Mouse (Mus musculus): Measurements from ENCODE around the gene Ptprn2. TPM values are rescaled to one million over a fixed set of nuclear protein-coding genes. Genes with fewer than 3 reads are reported as not detected.

Gene Ptprn2
- polyA plus RNA-seq, 1 experiment from 2014 or later = 22.1 TPM

GRCm38 (mm10) chr12:117078945-117079344 is 593.4 kb downstream of the Ptprn2 start:
- no peak for ATAC-seq (replicated peaks)
- no peak overlapping the region for H3K27ac ChIP-seq
- peaks cover 10% of the 10 kb centered on the region for H3K4me1 ChIP-seq
- H3K36me3 ChIP-seq (replicated peaks) = no peaks in the 10 kb centered on the region
- 87% methylated on average over 5 of the region's 5 CpGs for WGBS
- no peaks in the 10 kb centered on the region for H3K9me3 ChIP-seq
- no peak overlapping the region for H3K4me2 ChIP-seq
- no peak overlapping the region for H3K9ac ChIP-seq
- no peak overlapping the region for H3K4me3 ChIP-seq
- no peaks in the 10 kb centered on the region for H3K27me3 ChIP-seq (replicated peaks)

DNA sequence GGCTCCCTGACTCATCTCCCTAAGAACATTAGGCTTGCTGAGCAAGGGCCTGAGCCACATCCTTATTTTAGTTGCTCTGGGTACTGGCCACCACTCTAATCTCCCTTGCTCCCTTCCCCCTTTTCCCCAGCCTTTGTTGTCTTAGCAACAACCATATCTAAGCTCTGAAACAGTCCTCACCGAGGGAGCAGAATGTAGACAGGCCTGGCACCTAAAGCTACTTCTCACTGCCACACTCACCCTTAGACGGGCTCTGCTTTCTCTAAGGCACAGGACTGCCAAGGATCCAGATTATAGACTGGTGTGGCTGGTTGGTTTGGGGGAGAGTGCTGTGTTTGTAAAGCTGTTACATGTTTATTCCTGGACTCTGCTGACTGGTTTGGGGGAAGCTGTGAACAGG is 594.2 kb downstream of the Ptprn2 start:
- Histone ChIP-seq H3K9me3 (no peaks in the 10 kb centered on the region), H3K36me3 (replicated peaks) (no peaks in the 10 kb centered on the region), H3K4me1 (peaks cover 18% of the 10 kb centered on the region), H3K9ac (no peak overlapping the region), H3K4me3 (no peak overlapping the region), H3K27me3 (replicated peaks) (no peaks in the 10 kb centered on the region), H3K27ac (no peak overlapping the region), H3K4me2 (no peak overlapping the region)
- ATAC-seq (replicated peaks) = no peak
- 31% methylated on average over 2 of the region's 2 CpGs for WGBS

DNA sequence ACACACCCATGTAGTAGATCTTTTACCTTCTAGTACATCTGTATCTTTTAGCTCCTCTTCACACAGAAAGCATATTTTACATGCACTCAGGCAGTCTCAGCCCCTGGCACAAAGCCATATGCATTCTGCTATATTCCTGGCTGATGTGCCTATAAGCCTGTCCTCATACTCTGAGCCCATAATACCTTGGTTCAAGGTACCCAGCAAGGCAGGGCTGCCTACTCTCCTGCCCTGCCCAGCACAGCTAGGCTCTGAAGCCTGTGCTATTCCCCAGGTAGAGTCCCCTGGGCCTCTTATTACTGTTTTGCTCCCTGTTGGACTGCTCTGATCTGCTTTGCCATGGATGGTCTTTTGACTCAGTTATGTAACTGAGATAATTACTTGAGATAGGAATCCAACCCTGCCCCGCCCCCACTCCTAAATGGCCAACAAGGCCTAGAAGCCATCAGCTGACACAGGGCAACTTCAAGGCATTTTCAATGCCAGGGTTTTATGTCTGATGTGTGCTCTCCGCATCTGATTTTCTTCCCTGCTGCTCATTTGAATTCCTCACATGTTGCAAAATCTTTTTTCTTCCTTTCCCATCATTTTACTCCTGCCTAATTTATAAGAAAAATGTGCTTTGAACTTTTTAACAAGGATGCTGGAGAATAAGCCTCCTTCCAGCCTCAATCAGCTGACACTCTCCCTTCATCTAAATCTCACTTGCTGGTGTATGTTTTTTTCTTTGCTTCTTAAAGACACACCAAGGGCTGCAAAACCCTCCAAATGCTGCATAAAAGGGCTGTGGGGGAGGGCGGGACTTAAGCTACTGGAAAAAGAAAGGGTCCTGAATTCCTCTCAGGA is 598.6 kb downstream of the Ptprn2 start:
- H3K27me3 ChIP-seq (replicated peaks) = no peaks in the 10 kb centered on the region
- no peak overlapping the region for H3K9ac ChIP-seq
- H3K4me3 ChIP-seq = no peak overlapping the region
- H3K4me1 ChIP-seq = peaks cover 28% of the 10 kb centered on the region
- H3K9me3 ChIP-seq = no peaks in the 10 kb centered on the region
- no peak overlapping the region for H3K4me2 ChIP-seq
- ATAC-seq (replicated peaks) = peak; percentile 83
- H3K27ac ChIP-seq = peak overlapping the region; percentile 81
- H3K36me3 ChIP-seq (replicated peaks) = no peaks in the 10 kb centered on the region
- WGBS = 36% methylated on average over 3 of the region's 3 CpGs

GRCm38 (mm10) chr12:117084702-117085409 is 599.3 kb downstream of the Ptprn2 start:
- H3K9ac ChIP-seq = no peak overlapping the region
- no peaks in the 10 kb centered on the region for H3K9me3 ChIP-seq
- no peaks in the 10 kb centered on the region for H3K27me3 ChIP-seq (replicated peaks)
- H3K27ac ChIP-seq = peak overlapping the region; percentile 81
- WGBS = 18% methylated on average over 5 of the region's 5 CpGs
- ATAC-seq (replicated peaks) = peak; percentile 56
- no peaks in the 10 kb centered on the region for H3K36me3 ChIP-seq (replicated peaks)
- H3K4me2 ChIP-seq = no peak overlapping the region
- H3K4me1 ChIP-seq = peaks cover 28% of the 10 kb centered on the region
- H3K4me3 ChIP-seq = no peak overlapping the region

DNA sequence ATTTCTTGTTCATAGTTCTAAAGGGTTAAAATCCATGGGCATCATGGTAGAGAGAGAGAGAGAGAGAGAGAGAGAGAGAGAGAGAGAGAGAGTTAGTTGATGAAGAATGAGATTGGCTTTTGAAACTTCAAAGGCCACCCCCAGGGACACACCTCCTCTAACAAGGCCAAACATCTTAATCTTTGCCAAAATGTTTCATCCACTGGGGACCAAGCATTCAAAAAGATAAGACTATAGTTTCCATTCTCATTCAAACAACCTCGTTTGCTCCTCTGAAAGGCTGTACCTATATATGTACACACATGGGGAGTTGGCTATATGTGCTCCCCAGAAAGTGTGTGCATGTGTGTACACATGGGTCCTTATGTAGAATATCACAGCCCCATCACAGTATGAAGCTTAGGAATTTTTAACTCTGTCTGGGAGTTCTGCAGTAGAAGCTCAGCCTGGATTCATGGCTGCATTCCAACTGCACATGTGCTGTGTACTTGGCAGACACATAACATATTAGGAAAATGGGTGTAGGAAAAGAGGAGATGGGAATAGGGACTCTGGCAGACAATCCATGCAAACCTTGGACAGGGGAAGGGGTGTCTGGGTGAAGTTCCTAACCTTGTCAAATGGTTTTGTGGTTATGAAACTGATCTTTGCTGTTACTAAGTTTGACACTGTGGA is 600.3 kb downstream of the Ptprn2 start:
- 47% methylated on average over 1 of the region's 1 CpGs for WGBS
- ATAC-seq (replicated peaks) = no peak

GRCm38 (mm10) chr12:117092345-117093107 is 607.0 kb downstream of the Ptprn2 start:
- H3K27me3 ChIP-seq (replicated peaks) = no peaks in the 10 kb centered on the region
- H3K4me1 ChIP-seq = no peaks in the 10 kb centered on the region
- H3K9ac ChIP-seq = no peak overlapping the region
- ATAC-seq (replicated peaks) = no peak
- WGBS = 91% methylated on average over 4 of the region's 4 CpGs
- H3K4me2 ChIP-seq = no peak overlapping the region
- no peak overlapping the region for H3K4me3 ChIP-seq
- no peak overlapping the region for H3K27ac ChIP-seq
- H3K36me3 ChIP-seq (replicated peaks) = no peaks in the 10 kb centered on the region
- no peaks in the 10 kb centered on the region for H3K9me3 ChIP-seq

More for the DNA sequence above, 600.3 kb downstream of the Ptprn2 start:
- no peak overlapping the region for H3K4me3 ChIP-seq
- no peaks in the 10 kb centered on the region for H3K36me3 ChIP-seq (replicated peaks)
- H3K4me2 ChIP-seq = no peak overlapping the region
- H3K27me3 ChIP-seq (replicated peaks) = no peaks in the 10 kb centered on the region
- peaks cover 28% of the 10 kb centered on the region for H3K4me1 ChIP-seq
- no peak overlapping the region for H3K27ac ChIP-seq
- no peaks in the 10 kb centered on the region for H3K9me3 ChIP-seq
- no peak overlapping the region for H3K9ac ChIP-seq

DNA sequence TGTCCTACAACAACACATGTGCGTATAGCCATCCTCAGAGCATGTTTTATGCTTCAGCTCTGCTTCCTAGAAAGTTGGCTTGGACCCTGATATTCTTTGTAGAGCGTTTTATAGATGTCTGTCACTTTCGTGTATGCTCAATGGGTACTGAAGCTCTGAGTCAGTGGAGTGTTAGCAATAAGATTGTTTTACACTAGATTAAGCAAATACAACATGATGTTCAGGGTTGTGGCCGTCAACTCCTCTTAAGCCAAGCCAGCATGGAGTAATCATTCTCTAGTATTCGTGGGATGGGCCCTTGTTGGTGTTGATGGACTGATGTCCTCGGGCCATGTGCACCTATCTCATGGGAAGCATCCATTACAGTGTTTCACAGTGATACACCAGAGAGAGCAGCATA is 610.4 kb downstream of the Ptprn2 start:
- ATAC-seq (replicated peaks) = no peak
- no peak overlapping the region for H3K4me3 ChIP-seq
- H3K4me1 ChIP-seq = peaks cover 11% of the 10 kb centered on the region
- H3K27me3 ChIP-seq (replicated peaks) = no peaks in the 10 kb centered on the region
- H3K9ac ChIP-seq = no peak overlapping the region
- H3K27ac ChIP-seq = no peak overlapping the region
- 79% methylated on average over 6 of the region's 6 CpGs for WGBS
- H3K4me2 ChIP-seq = no peak overlapping the region
- H3K36me3 ChIP-seq (replicated peaks) = no peaks in the 10 kb centered on the region
- no peaks in the 10 kb centered on the region for H3K9me3 ChIP-seq

- Histone ChIP-seq H3K9me3 (no peaks in the 10 kb centered on the region), H3K27ac (no peak overlapping the region), H3K4me1 (peaks cover 11% of the 10 kb centered on the region), H3K27me3 (replicated peaks) (no peaks in the 10 kb centered on the region), H3K4me2 (no peak overlapping the region), H3K4me3 (no peak overlapping the region), H3K36me3 (replicated peaks) (no peaks in the 10 kb centered on the region), H3K9ac (no peak overlapping the region)
- ATAC-seq (replicated peaks) = no peak
Measured at GRCm38 (mm10) chr12:117098295-117098694, 612.8 kb downstream of the Ptprn2 start.

- ATAC-seq (replicated peaks) = peak; percentile 19
- Histone ChIP-seq H3K36me3 (replicated peaks) (no peaks in the 10 kb centered on the region), H3K4me3 (no peak overlapping the region), H3K9me3 (no peaks in the 10 kb centered on the region), H3K4me1 (peaks cover 28% of the 10 kb centered on the region), H3K27ac (peak overlapping the region; percentile 82), H3K27me3 (replicated peaks) (peaks cover 3% of the 10 kb centered on the region; the same call in 1 of the 2 replicates), H3K4me2 (peak overlapping the region; percentile 39), H3K9ac (no peak overlapping the region)
- 17% methylated on average over 4 of the region's 4 CpGs for WGBS
Measured at GRCm38 (mm10) chr12:117106696-117107095, 621.2 kb downstream of the Ptprn2 start.

DNA sequence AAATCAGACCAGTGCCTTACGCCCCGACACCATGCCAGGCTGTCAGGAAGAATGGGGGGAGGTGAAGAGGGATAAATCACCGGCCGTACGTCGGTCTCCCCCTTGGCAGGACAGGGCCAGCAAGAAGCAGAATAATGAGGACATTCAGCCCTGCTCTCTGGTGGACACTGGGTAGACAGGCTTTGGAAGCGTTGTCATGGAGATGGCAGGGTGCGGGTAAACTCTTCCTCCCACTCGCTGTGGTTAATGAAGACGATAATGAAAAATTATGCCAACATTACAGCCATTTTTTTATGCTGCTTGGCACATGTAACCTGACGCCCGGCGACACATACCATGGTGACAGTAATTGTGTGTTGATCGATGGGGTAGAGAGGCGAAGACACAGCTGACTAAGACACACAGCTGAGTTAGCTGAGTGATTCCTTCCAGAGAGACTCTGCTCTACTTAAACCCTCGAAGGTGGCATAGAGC is 621.7 kb downstream of the Ptprn2 start:
- no peak overlapping the region; the same call in 1 of the 2 replicates for H3K9ac ChIP-seq
- peaks cover 28% of the 10 kb centered on the region for H3K4me1 ChIP-seq
- peak overlapping the region; percentile 39 for H3K4me2 ChIP-seq
- peak overlapping the region; percentile 82 for H3K27ac ChIP-seq
- H3K9me3 ChIP-seq = no peaks in the 10 kb centered on the region
- 5% methylated on average over 16 of the region's 16 CpGs for WGBS
- H3K27me3 ChIP-seq (replicated peaks) = peaks cover 3% of the 10 kb centered on the region; the same call in 1 of the 2 replicates
- ATAC-seq (replicated peaks) = peak; percentile 95
- no peaks in the 10 kb centered on the region for H3K36me3 ChIP-seq (replicated peaks)
- no peak overlapping the region for H3K4me3 ChIP-seq

- Histone ChIP-seq H3K9ac (no peak overlapping the region), H3K4me1 (peaks cover 11% of the 10 kb centered on the region), H3K9me3 (no peaks in the 10 kb centered on the region), H3K4me2 (no peak overlapping the region), H3K4me3 (no peak overlapping the region), H3K27me3 (replicated peaks) (peaks cover 3% of the 10 kb centered on the region; the same call in 1 of the 2 replicates), H3K27ac (peak overlapping the region; percentile 58), H3K36me3 (replicated peaks) (no peaks in the 10 kb centered on the region)
- 30% methylated on average over 10 of the region's 10 CpGs for WGBS
- peak; percentile 78 for ATAC-seq (replicated peaks)
Measured at GRCm38 (mm10) chr12:117115254-117115865, 629.8 kb downstream of the Ptprn2 start.

Data from midbrain, embryonic 15.5 days (tissue).